Mouse (Mus musculus): ENCODE data around the gene Vkorc1. TPM values are rescaled to one million over a fixed set of nuclear protein-coding genes. Genes with fewer than 3 reads are reported as not detected.
"Not testable (repeated sequence)": the region's sequence is repeated elsewhere in the genome, so short reads cannot be mapped to it uniquely, and the experiment has no call there.

Vkorc1 gene
- polyA plus RNA-seq, 1 experiment from 2014 or later, result 54.4 TPM

- WGBS, result 1% methylated on average over 40 of the region's 40 CpGs
- Histone ChIP-seq H3K4me1 (peaks cover 12% of the 10 kb centered on the region), H3K4me2 (replicated peaks) (peak within 1 kb of the TSS; percentile 78), H3K27me3 (no peaks in the 10 kb centered on the region), H3K9ac (replicated peaks) (peak within 1 kb of the TSS; percentile 85), H3K9me3 (no peaks in the 10 kb centered on the region), H3K27ac (replicated peaks) (peak within 1 kb of the TSS; percentile 76), H3K36me3 (peaks cover 45% of the 10 kb centered on the region), H3K4me3 (peak within 1 kb of the TSS; percentile 99)
- peak; percentile 95 for ATAC-seq (ENCODE audit: low FRiP score, low read depth)
Measured at GRCm38 (mm10) chr7:127912190-127912871, 16.9 kb upstream of the Vkorc1 start, which contains the start of gene Kat8. TSS of gene Kat8 (plus strand) at chr7:127912516.

GRCm38 (mm10) chr7:127908656-127909055, 13.2 kb upstream of the Vkorc1 start:
- no peak overlapping the region for H3K27ac ChIP-seq (replicated peaks)
- H3K27me3 ChIP-seq, result no peaks in the 10 kb centered on the region
- 92% methylated on average over 4 of the region's 4 CpGs for WGBS
- peaks cover 41% of the 10 kb centered on the region for H3K36me3 ChIP-seq
- H3K4me1 ChIP-seq, result peaks cover 25% of the 10 kb centered on the region
- H3K9me3 ChIP-seq, result no peaks in the 10 kb centered on the region
- no peak overlapping the region for H3K4me2 ChIP-seq (replicated peaks)
- H3K9ac ChIP-seq (replicated peaks), result no peak overlapping the region
- no peak overlapping the region for H3K4me3 ChIP-seq
- no peak for ATAC-seq (ENCODE audit: low FRiP score, low read depth)

- no peak overlapping the region for H3K4me3 ChIP-seq
- ATAC-seq (ENCODE audit: low FRiP score, low read depth), result no peak
- no peak overlapping the region for H3K9ac ChIP-seq (replicated peaks)
- H3K36me3 ChIP-seq, result peaks cover 41% of the 10 kb centered on the region
- no peaks in the 10 kb centered on the region for H3K27me3 ChIP-seq
- peaks cover 21% of the 10 kb centered on the region for H3K4me1 ChIP-seq
- WGBS, result 95% methylated on average over 12 of the region's 12 CpGs
- no peaks in the 10 kb centered on the region for H3K9me3 ChIP-seq
- H3K4me2 ChIP-seq (replicated peaks), result no peak overlapping the region
- no peak overlapping the region for H3K27ac ChIP-seq (replicated peaks)
Measured at GRCm38 (mm10) chr7:127907939-127908338, 12.5 kb upstream of the Vkorc1 start.

GRCm38 (mm10) chr7:127903971-127904796, 8.8 kb upstream of the Vkorc1 start, which contains the start of gene Bckdk:
TSS of gene Bckdk (plus strand) at chr7:127904082.
- peaks cover 40% of the 10 kb centered on the region for H3K36me3 ChIP-seq
- peak within 1 kb of the TSS; percentile 75 for H3K4me3 ChIP-seq
- peak within 1 kb of the TSS; percentile 77 for H3K9ac ChIP-seq (replicated peaks)
- H3K4me2 ChIP-seq (replicated peaks), result peak within 1 kb of the TSS; percentile 82
- no peaks in the 10 kb centered on the region for H3K9me3 ChIP-seq
- peaks cover 13% of the 10 kb centered on the region for H3K4me1 ChIP-seq
- WGBS, result 10% methylated on average over 38 of the region's 38 CpGs
- peak within 1 kb of the TSS; percentile 75 for H3K27ac ChIP-seq (replicated peaks)
- ATAC-seq (ENCODE audit: low FRiP score, low read depth), result peak; percentile 92
- H3K27me3 ChIP-seq, result no peaks in the 10 kb centered on the region

GRCm38 (mm10) chr7:127901772-127902171, 6.4 kb upstream of the Vkorc1 start:
- no peak for ATAC-seq (ENCODE audit: low FRiP score, low read depth)
- no peak overlapping the region for H3K4me2 ChIP-seq (replicated peaks)
- peaks cover 13% of the 10 kb centered on the region for H3K4me1 ChIP-seq
- H3K27ac ChIP-seq (replicated peaks), result no peak overlapping the region
- H3K27me3 ChIP-seq, result no peaks in the 10 kb centered on the region
- H3K9ac ChIP-seq (replicated peaks), result no peak overlapping the region
- no peak overlapping the region for H3K4me3 ChIP-seq
- H3K9me3 ChIP-seq, result no peaks in the 10 kb centered on the region
- WGBS, result 76% methylated on average over 2 of the region's 2 CpGs
- peaks cover 16% of the 10 kb centered on the region for H3K36me3 ChIP-seq

- Histone ChIP-seq H3K9ac (replicated peaks) (no peak overlapping the region), H3K36me3 (no peaks in the 10 kb centered on the region), H3K4me1 (peaks cover 11% of the 10 kb centered on the region), H3K4me2 (replicated peaks) (no peak overlapping the region), H3K27ac (replicated peaks) (no peak overlapping the region), H3K4me3 (no peak overlapping the region), H3K9me3 (no peaks in the 10 kb centered on the region), H3K27me3 (no peaks in the 10 kb centered on the region)
- no peak for ATAC-seq (ENCODE audit: low FRiP score, low read depth)
- 48% methylated on average over 7 of the region's 7 CpGs for WGBS
Measured at GRCm38 (mm10) chr7:127899997-127900396, 4.6 kb upstream of the Vkorc1 start.

- 36% methylated on average over 10 of the region's 10 CpGs for WGBS
- no peaks in the 10 kb centered on the region for H3K9me3 ChIP-seq
- H3K27me3 ChIP-seq, result no peaks in the 10 kb centered on the region
- H3K36me3 ChIP-seq, result 0 out of 2 replicates have a peak, but pooled peaks cover under 1% of the 10 kb centered on the region
- peaks cover 11% of the 10 kb centered on the region for H3K4me1 ChIP-seq
- no peak for ATAC-seq (ENCODE audit: low FRiP score, low read depth)
- H3K4me2 ChIP-seq (replicated peaks), result no peak overlapping the region
- H3K27ac ChIP-seq (replicated peaks), result no peak overlapping the region
- H3K9ac ChIP-seq (replicated peaks), result no peak overlapping the region
- no peak overlapping the region for H3K4me3 ChIP-seq
Measured at GRCm38 (mm10) chr7:127898179-127898956, 3.0 kb upstream of the Vkorc1 start.

- no peaks in the 10 kb centered on the region for H3K9me3 ChIP-seq
- 92% methylated on average over 7 of the region's 7 CpGs for WGBS
- H3K4me2 ChIP-seq (replicated peaks), result no peak overlapping the region
- no peak for ATAC-seq (ENCODE audit: low FRiP score, low read depth)
- 0 out of 2 replicates have a peak, but pooled peaks cover 9% of the 10 kb centered on the region for H3K36me3 ChIP-seq
- H3K4me3 ChIP-seq, result no peak overlapping the region
- no peaks in the 10 kb centered on the region for H3K27me3 ChIP-seq
- H3K4me1 ChIP-seq, result peaks cover 11% of the 10 kb centered on the region
- H3K9ac ChIP-seq (replicated peaks), result no peak overlapping the region
- no peak overlapping the region for H3K27ac ChIP-seq (replicated peaks)
Measured at GRCm38 (mm10) chr7:127897542-127897941, 2.1 kb upstream of the Vkorc1 start.

- no peak overlapping the region for H3K9ac ChIP-seq (replicated peaks)
- H3K36me3 ChIP-seq, result peaks cover 18% of the 10 kb centered on the region; the same call in 1 of the 2 replicates
- ATAC-seq (ENCODE audit: low FRiP score, low read depth), result no peak
- 60% methylated on average over 13 of the region's 13 CpGs for WGBS
- no peaks in the 10 kb centered on the region for H3K27me3 ChIP-seq
- H3K4me2 ChIP-seq (replicated peaks), result no peak overlapping the region
- H3K9me3 ChIP-seq, result no peaks in the 10 kb centered on the region
- H3K4me3 ChIP-seq, result no peak overlapping the region
- peaks cover 11% of the 10 kb centered on the region for H3K4me1 ChIP-seq
- H3K27ac ChIP-seq (replicated peaks), result no peak overlapping the region
Measured at GRCm38 (mm10) chr7:127896384-127896783, 967 bp upstream of the Vkorc1 start.

GRCm38 (mm10) chr7:127895891-127896290, 474 bp upstream of the Vkorc1 start:
- H3K9me3 ChIP-seq; ATAC-seq (ENCODE audit: low FRiP score, low read depth); H3K27me3 ChIP-seq; H3K9ac ChIP-seq (replicated peaks); H3K27ac ChIP-seq (replicated peaks): not testable (repeated sequence)
- peaks cover 11% of the 10 kb centered on the region for H3K4me1 ChIP-seq
- WGBS, result 75% methylated on average over 7 of the region's 7 CpGs
- peak overlapping the region; percentile 81 for H3K4me2 ChIP-seq (replicated peaks)
- peaks cover 23% of the 10 kb centered on the region for H3K36me3 ChIP-seq
- H3K4me3 ChIP-seq, result peak overlapping the region; percentile 58

- no peak overlapping the region for H3K27ac ChIP-seq (replicated peaks)
- H3K4me1 ChIP-seq, result peaks cover 11% of the 10 kb centered on the region
- H3K4me3 ChIP-seq, result peak overlapping the region; percentile 58; the same call in 1 of the 2 replicates
- H3K4me2 ChIP-seq (replicated peaks), result peak overlapping the region; percentile 81
- H3K9ac ChIP-seq (replicated peaks), result no peak overlapping the region
- H3K36me3 ChIP-seq, result peaks cover 34% of the 10 kb centered on the region
- no peaks in the 10 kb centered on the region for H3K9me3 ChIP-seq
- no peaks in the 10 kb centered on the region for H3K27me3 ChIP-seq
- WGBS, result 83% methylated on average over 5 of the region's 5 CpGs
- no peak for ATAC-seq (ENCODE audit: low FRiP score, low read depth)
Measured at GRCm38 (mm10) chr7:127894480-127894879, 937 bp downstream of the Vkorc1 start.

Measured in midbrain, embryonic 12.5 days (tissue).